Mouse (Mus musculus) gastrocnemius, adult 2 months (tissue): ENCODE results near the gene Dbndd2. TPM values are rescaled to one million over a fixed set of nuclear protein-coding genes. Genes with fewer than 3 reads are reported as not detected.

Experiments
- DNase-seq: peaks from one replicate; pipeline ENCODE4 v3.0.0; 2022
- H3K27ac ChIP-seq: fragments of 200-600 bp; 2 replicates; pipeline ENCODE4 v1.8.1; 2022; ENCODE audit warnings: mild to moderate bottlenecking
- H3K4me3 ChIP-seq: fragments of 200-600 bp; 2 replicates; pipeline ENCODE4 v1.8.1; 2022; ENCODE audit warnings: mild to moderate bottlenecking, moderate library complexity
- CTCF ChIP-seq: fragments of 200-600 bp; IDR thresholded peaks from 2 replicates; pipeline ENCODE4 v1.8.1; 2022; ENCODE audit warnings: antibody characterized with exemption, mild to moderate bottlenecking, moderate library complexity
- intact Hi-C: fragments of 180-260 bp; cut with DNase I; formaldehyde crosslinking; loops from one replicate; pipeline ENCODE4 v1.15.1; 2025
- total RNA-seq, 2 experiments: library from RNA; stranded (reverse); gene quantifications; 2 replicates each; pipeline ENCODE4 v1.2.3; 2021

Dbndd2 gene
- total RNA-seq, 2 experiments from 2014 or later: 12.9 to 25.5 TPM

DNA sequence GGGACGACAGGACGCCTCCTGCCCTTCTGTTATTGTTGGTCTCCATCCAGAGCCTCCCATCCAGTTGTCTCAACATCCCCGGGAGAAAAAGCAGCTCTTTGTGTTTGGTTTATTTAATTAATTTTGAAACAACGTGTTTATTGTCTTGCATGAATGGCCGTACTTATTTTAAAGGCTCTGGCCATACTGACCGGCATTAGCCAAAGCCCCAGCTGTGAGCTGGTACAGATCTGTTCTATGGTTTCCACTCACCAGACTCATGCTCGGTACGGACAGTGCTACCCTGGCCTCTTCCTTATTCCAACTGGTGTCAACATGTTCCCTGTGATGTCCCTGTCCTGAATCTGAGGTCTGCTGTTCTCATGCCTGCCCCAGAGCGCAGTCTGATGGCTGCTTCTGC is 30.0 kb downstream of the Dbndd2 start:
- no peak for DNase-seq
- no peak for TF ChIP-seq CTCF
- Histone ChIP-seq H3K27ac (no peak overlapping the region), H3K4me3 (no peak overlapping the region)
- intact Hi-C loops: loop anchor here (2.0 kb wide), 1 partner anchor 45 kb away; no protein-coding TSS in a partner anchor

DNA sequence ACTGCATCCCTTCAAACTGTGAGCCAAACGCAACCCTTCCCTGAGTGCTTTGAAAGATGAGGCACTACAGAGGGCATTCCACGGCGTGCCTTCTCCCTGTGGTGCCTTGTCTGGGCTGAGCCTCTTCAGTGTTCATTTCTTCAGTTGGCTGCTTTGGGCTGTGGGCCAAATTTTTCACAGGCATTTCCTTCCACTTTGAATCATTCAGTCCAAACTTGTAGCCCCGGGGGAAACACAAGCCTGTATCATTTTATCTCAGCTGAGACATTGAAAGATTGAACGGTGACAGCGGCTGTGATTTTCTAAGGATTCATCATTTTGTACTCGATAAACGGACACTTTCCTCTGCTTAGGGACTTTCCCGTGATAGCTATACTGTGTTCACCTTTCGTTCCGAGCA is 30.7 kb downstream of the Dbndd2 start:
- intact Hi-C loops: loop anchor here (2.0 kb wide), 1 partner anchor 46 kb away; no protein-coding TSS in a partner anchor
- Histone ChIP-seq H3K4me3 (no peak overlapping the region), H3K27ac (no peak overlapping the region)
- no peak for TF ChIP-seq CTCF
- no peak for DNase-seq

DNA sequence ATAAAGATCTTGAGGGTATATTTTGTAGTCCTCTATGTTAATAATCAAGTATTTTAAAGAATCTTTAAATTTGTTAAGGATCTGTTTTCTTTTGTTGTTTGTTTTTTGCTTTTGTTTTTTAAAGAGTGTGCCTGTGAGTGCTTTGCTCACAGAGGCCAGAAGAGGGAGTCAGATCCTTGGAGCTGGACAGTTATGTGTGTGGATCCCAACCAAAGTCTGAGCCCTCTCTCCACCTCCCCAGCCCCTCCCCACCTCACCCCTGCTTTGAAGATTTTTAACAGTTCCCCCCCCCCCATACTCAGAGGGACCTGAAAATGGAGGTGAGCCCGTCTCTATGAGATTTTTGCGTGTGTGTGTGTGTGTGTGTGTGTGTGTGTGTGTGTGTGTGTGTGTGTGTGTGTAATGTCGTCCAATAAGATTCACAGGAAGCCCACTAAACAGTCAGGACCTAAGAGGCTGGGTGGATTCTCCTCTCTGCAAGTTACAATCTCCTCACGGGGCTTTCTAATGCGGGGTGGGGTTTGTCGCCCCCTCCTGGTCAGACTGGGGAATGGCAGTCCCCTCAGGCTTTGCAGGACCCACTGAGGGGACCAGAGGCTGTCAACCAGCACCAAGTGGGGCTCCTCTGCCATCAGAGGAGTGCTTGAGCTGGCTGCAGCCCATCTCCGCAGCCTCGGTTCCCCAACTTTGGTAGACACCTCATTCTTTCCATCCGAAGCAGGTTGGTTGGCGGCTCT is 31.7 kb downstream of the Dbndd2 start:
- Histone ChIP-seq H3K27ac (no peak overlapping the region), H3K4me3 (no peak overlapping the region)
- peak; percentile 96 for TF ChIP-seq CTCF
- intact Hi-C loops: loop anchor here (2.0 kb wide), 2 partner anchors 47 to 101 kb away; no protein-coding TSS in a partner anchor
- peak; percentile 65 for DNase-seq

GRCm38 (mm10) chr2:164518266-164519170 is 32.6 kb downstream of the Dbndd2 start:
- no peak for DNase-seq
- Histone ChIP-seq H3K4me3 (no peak overlapping the region), H3K27ac (no peak overlapping the region)
- intact Hi-C loops: loop anchor here (2.0 kb wide), 1 partner anchor 102 kb away; no protein-coding TSS in a partner anchor
- no peak for TF ChIP-seq CTCF

GRCm38 (mm10) chr2:164519171-164519526 is 33.2 kb downstream of the Dbndd2 start:
- no peak for DNase-seq
- H3K27ac ChIP-seq: no peak overlapping the region
- TF ChIP-seq CTCF: no peak
- intact Hi-C loops: loop anchor here (2.0 kb wide), 1 partner anchor 102 kb away; no protein-coding TSS in a partner anchor
- H3K4me3 ChIP-seq: no peak overlapping the region

DNA sequence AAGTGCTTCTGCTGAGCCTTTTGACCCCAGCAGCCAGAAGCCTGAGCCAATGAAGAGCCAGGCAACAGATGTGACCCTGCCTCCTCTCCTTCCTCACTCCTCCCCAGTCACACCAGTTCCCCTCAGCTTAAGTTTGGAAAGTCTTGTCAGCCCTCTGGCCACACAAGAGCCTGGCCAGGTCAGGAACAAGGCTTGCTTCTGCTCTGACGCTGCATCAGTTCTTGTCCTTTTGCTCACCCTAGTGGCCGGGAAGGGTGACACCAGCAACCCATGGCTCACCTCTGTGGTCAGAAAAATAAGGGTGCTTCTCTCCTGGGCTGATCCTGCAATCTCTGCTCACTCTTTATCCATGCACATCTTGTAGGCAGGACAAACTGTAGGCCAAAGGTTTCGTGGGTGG is 34.9 kb downstream of the Dbndd2 start:
- no peak overlapping the region for H3K27ac ChIP-seq
- no peak overlapping the region for H3K4me3 ChIP-seq
- peak; percentile 79 for TF ChIP-seq CTCF
- peak; percentile 66 for DNase-seq
- intact Hi-C loops: loop anchor here (5.0 kb wide), 1 partner anchor 118 kb away; the partner anchor contains the start of gene Rbpjl

GRCm38 (mm10) chr2:164521841-164522240 is 35.9 kb downstream of the Dbndd2 start:
- DNase-seq: no peak
- no peak for TF ChIP-seq CTCF
- intact Hi-C loops: loop anchor here (5.0 kb wide), 1 partner anchor 120 kb away; the partner anchor contains the start of gene Rbpjl

GRCm38 (mm10) chr2:164522280-164522679 is 36.4 kb downstream of the Dbndd2 start:
- no peak overlapping the region for H3K4me3 ChIP-seq
- no peak for TF ChIP-seq CTCF
- intact Hi-C loops: loop anchor here (5.0 kb wide), 1 partner anchor 120 kb away; the partner anchor contains the start of gene Rbpjl
- DNase-seq: no peak
- H3K27ac ChIP-seq: no peak overlapping the region

More at GRCm38 (mm10) chr2:164521841-164522240, 35.9 kb downstream of the Dbndd2 start:
- Histone ChIP-seq H3K4me3 (no peak overlapping the region), H3K27ac (no peak overlapping the region)

GRCm38 (mm10) chr2:164523301-164523773 is 37.4 kb downstream of the Dbndd2 start:
- TF ChIP-seq CTCF: no peak
- intact Hi-C loops: loop anchor here (5.0 kb wide), 1 partner anchor 121 kb away; the partner anchor contains the start of gene Rbpjl
- Histone ChIP-seq H3K4me3 (peak overlapping the region; percentile 21; the same call in 1 of the 2 replicates), H3K27ac (no peak overlapping the region)
- DNase-seq: no peak

- no peak for DNase-seq
- intact Hi-C loops: no loop called here
- Histone ChIP-seq H3K27ac (no peak overlapping the region), H3K4me3 (no peak overlapping the region)
- TF ChIP-seq CTCF: no peak
Measured at GRCm38 (mm10) chr2:164528557-164528956, 42.7 kb downstream of the Dbndd2 start.

GRCm38 (mm10) chr2:164531169-164531568 is 45.3 kb downstream of the Dbndd2 start:
- intact Hi-C loops: no loop called here

DNA sequence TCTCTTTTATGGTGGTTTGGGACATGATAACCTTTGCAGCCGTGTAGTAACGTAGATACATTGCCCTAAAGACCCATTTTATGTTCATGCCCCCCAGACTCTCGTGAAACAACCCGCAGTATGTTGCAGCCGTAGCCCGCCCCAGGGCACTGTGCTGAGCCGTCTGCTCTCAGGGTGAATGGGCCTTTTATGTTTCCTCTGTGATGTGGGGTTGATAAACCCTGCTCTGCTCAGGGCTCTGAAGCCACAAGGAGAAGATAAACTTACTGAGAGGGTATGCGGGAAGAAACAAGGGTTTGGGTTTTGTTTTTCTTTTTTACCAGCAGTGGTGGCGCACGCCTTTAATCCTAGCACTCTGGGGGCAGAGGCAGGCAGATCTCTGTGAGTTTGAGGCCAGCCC is 48.4 kb downstream of the Dbndd2 start:
- DNase-seq: no peak
- no peak overlapping the region for H3K27ac ChIP-seq
- intact Hi-C loops: no loop called here
- no peak overlapping the region for H3K4me3 ChIP-seq
- no peak for TF ChIP-seq CTCF

More at GRCm38 (mm10) chr2:164531169-164531568, 45.3 kb downstream of the Dbndd2 start:
- no peak; the same call in none of the 2 replicates for TF ChIP-seq CTCF
- DNase-seq: peak; percentile 66
- no peak overlapping the region for H3K4me3 ChIP-seq
- no peak overlapping the region for H3K27ac ChIP-seq

DNA sequence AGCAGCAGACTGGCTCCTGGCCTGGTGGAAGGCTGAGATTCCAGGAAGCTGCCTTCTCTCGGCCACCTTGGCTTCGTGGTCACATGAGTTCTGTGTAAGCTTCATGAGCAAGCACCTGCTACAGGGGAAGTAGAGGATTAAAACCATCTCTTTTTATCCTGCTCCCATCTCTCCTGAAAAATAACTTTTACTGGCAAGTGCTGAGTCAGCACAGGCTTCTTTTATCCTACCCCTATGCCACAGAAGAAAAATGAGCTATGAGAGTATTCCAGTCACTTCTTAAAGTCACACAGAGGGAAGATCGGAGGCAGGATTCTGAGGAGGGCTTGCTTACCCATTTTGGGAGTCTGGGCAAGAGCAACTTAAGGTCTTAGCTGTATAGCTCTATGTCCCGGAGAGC is 51.1 kb downstream of the Dbndd2 start:
- TF ChIP-seq CTCF: no peak
- Histone ChIP-seq H3K4me3 (no peak overlapping the region), H3K27ac (no peak overlapping the region)
- no peak for DNase-seq
- intact Hi-C loops: no loop called here
